Mouse (Mus musculus): ENCODE measurements around the gene Pigv. TPM values are rescaled to one million over a fixed set of nuclear protein-coding genes. Genes with fewer than 3 reads are reported as not detected.

Pigv gene
- total RNA-seq (2023), result 18.2 and 25.4 TPM in 2 replicates

DNA sequence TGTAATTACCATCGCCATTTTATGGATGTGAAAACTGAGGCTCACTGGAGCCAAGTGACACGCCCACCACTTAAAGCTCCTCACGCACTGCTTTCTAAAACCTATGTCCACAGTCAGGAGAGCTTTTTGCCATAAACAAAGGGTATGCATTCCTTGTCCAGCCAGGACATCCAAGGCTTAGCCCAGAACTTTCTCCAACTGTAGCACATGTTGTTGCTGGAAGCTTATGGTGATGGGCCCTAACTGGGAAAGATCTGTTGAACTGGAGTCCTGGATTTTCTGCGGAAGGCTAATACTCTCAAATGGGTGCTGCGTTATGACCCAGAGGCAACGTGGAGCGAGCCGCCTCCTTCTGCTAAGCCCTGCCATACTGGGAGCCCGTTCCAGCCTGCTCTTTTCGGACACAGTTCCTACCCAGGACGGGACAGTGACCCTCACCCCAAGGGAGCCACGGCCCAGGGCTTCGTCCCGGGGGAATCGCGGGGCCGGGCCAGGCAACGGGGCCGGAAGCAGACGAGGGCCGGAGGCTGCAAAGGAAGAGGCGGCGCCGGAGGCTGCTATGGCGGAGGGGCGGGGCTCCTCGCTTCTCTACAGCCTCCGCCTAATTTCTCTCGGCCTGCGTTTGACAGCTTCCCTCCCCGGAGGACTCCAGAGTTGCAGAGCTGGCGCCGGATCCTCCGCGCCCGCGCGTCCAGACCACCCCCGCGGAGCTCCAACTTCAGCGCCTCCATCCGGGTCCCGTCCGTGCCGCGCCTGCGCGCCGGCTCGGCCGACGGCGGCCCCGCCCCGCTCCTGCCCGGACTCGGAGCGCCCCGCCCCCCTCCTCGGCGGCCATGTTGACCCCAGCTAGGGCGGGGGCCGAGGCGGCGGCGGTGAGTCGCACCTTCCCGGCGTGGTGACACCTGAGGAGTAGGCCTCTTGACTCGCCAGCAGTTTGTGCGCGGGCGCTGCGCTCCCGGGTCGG, at the start of gene Pigv:
Gene Pigv (minus strand): TSS at position 767 of the 964 bp plus-strand sequence.

DNA sequence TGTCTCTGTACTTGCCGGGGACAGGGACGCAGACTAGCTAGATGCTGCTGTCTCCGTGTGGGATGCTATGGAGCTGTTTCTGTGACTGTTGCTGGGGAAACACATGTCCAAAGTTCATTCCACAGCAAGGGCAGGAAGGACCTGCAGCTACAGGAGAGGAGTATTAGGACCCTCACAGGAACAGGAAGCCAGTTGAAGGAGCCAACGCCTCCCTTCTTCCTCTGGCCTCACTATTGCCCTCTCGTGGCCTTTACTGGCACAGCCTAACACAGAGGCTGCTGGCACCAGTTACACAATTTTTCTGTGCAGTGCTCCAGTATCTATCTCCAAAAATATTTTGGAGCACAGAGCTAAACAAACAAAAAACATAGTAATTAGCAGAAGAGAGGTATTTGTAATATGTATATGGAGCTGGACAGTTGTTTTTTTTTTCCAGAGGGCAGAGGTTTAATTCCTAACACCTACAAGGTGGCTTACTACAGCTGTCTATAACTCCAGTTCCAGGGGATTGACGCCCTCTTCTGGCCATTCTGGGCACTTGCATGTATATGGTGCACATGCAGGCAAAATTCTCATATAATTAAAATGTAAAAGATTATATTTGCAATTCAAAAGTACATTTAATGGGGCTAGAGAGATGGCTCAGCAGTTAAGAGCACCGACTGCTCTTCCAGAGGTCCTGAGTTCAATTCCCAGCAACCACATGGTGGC, 22.3 kb downstream of the Pigv start, which contains the start of gene Zdhhc18:
Gene Zdhhc18 (minus strand): TSS at position 166 of the 711 bp plus-strand sequence.

Other genes starting within 250 kb of the Pigv start
- gene Tent5b, start 192.5 kb downstream of the Pigv start, total RNA-seq (2023), result not detected in 2 replicates
- gene Trnp1, start 174.1 kb downstream of the Pigv start, total RNA-seq (2023), result not detected in 2 replicates
- gene Kdf1, start 153.7 kb downstream of the Pigv start, total RNA-seq (2023), result not detected in 2 replicates
- gene Nudc, start 126.7 kb downstream of the Pigv start, total RNA-seq (2023), result 41.1 and 41.8 TPM in 2 replicates
- gene Nr0b2, start 119.3 kb downstream of the Pigv start, total RNA-seq (2023), result not detected in 2 replicates
- 20.6 and 25.8 TPM in 2 replicates for gene Gpatch3, start 97.9 kb downstream of the Pigv start, total RNA-seq (2023)
- 17.6 and 23.4 TPM in 2 replicates for gene Gpn2, start 88.3 kb downstream of the Pigv start, total RNA-seq (2023)
- gene Sfn, start 70.5 kb downstream of the Pigv start, total RNA-seq (2023), result 8.6 and 16.1 TPM in 2 replicates
- gene Zdhhc18, start 22.5 kb downstream of the Pigv start, total RNA-seq (2023), result 99.9 and 129 TPM in 2 replicates
- 110 and 119 TPM in 2 replicates for gene Arid1a, start 84.1 kb upstream of the Pigv start, total RNA-seq (2023)
- 224 and 233 TPM in 2 replicates for gene Rps6ka1, start 215.2 kb upstream of the Pigv start, total RNA-seq (2023)

Data from neutrophil, adult 65 days (primary cell).